Mouse (Mus musculus): ENCODE data around the gene Gm815.
A peak's percentile ranks its signal among the peaks of the same experiment; 100 is the strongest.

The Gm815 gene

GRCm38 (mm10) chr19:26885616-26886015 lies at the start of gene Gm815:
Gene Gm815 (plus strand): TSS chr19:26885881.
- DNase-seq (ENCODE audit: low spot score): no peak

- DNase-seq (ENCODE audit: low spot score): no peak
Observed at GRCm38 (mm10) chr19:26837626-26838025, 48.1 kb upstream of the Gm815 start.

GRCm38 (mm10) chr19:26843896-26844295 lies 41.8 kb upstream of the Gm815 start:
- no peak for DNase-seq (ENCODE audit: low spot score)

- DNase-seq (ENCODE audit: low spot score): no peak
Observed at GRCm38 (mm10) chr19:26844813-26845212, 40.9 kb upstream of the Gm815 start.

GRCm38 (mm10) chr19:26845276-26846016 lies 40.2 kb upstream of the Gm815 start:
- DNase-seq (ENCODE audit: low spot score): peak; percentile 43

- no peak for DNase-seq (ENCODE audit: low spot score)
Observed at GRCm38 (mm10) chr19:26846017-26846285, 39.7 kb upstream of the Gm815 start.

GRCm38 (mm10) chr19:26851017-26851782 lies 34.5 kb upstream of the Gm815 start:
- no peak for DNase-seq (ENCODE audit: low spot score)

- no peak for DNase-seq (ENCODE audit: low spot score)
Observed at GRCm38 (mm10) chr19:26852325-26852900, 33.3 kb upstream of the Gm815 start.

- DNase-seq (ENCODE audit: low spot score): no peak
Observed at GRCm38 (mm10) chr19:26853701-26854282, 31.9 kb upstream of the Gm815 start.

GRCm38 (mm10) chr19:26854661-26855060 lies 31.0 kb upstream of the Gm815 start:
- DNase-seq (ENCODE audit: low spot score): no peak

- no peak for DNase-seq (ENCODE audit: low spot score)
Observed at GRCm38 (mm10) chr19:26855152-26855551, 30.5 kb upstream of the Gm815 start.

GRCm38 (mm10) chr19:26858427-26859194 lies 27.1 kb upstream of the Gm815 start:
- DNase-seq (ENCODE audit: low spot score): no peak

GRCm38 (mm10) chr19:26859195-26859570 lies 26.5 kb upstream of the Gm815 start:
- no peak for DNase-seq (ENCODE audit: low spot score)

GRCm38 (mm10) chr19:26863662-26864061 lies 22.0 kb upstream of the Gm815 start:
- no peak for DNase-seq (ENCODE audit: low spot score)

GRCm38 (mm10) chr19:26864975-26865690 lies 20.5 kb upstream of the Gm815 start:
- no peak for DNase-seq (ENCODE audit: low spot score)

GRCm38 (mm10) chr19:26865736-26866135 lies 19.9 kb upstream of the Gm815 start:
- DNase-seq (ENCODE audit: low spot score): no peak

- DNase-seq (ENCODE audit: low spot score): no peak
Observed at GRCm38 (mm10) chr19:26869591-26869990, 16.1 kb upstream of the Gm815 start.

GRCm38 (mm10) chr19:26870280-26870679 lies 15.4 kb upstream of the Gm815 start:
- no peak for DNase-seq (ENCODE audit: low spot score)

- DNase-seq (ENCODE audit: low spot score): no peak
Observed at GRCm38 (mm10) chr19:26871096-26871495, 14.6 kb upstream of the Gm815 start.

GRCm38 (mm10) chr19:26872886-26873285 lies 12.8 kb upstream of the Gm815 start:
- DNase-seq (ENCODE audit: low spot score): no peak

GRCm38 (mm10) chr19:26875601-26876000 lies 10.1 kb upstream of the Gm815 start:
- DNase-seq (ENCODE audit: low spot score): no peak
